Mouse (Mus musculus) intestine, postnatal 0 days (tissue): ENCODE measurements at regions not wholly inside any gene's neighbourhood (a gene's known extent, or its start where the extent isn't known, plus 50 kb on each side); places are given as distances from the start of the nearest gene placed in this dataset.
A peak's percentile ranks its signal among the peaks of the same experiment; 100 is the strongest.

ENCODE experiments used
- ATAC-seq: fragments of 200-750 bp; cut with Nextera tagmentation; 2 replicates; pipeline ENCODE4 v1.8.0; 2017; ENCODE audit warnings: mild to moderate bottlenecking, moderate TSS enrichment, moderate library complexity
- H3K27ac ChIP-seq: fragments of 300-500 bp; sonication (generic); 2 replicates; pipeline ENCODE4 v1.5.1; 2014; ENCODE audit warnings: mild to moderate bottlenecking, low read depth, low read length, moderate library complexity
- H3K27me3 ChIP-seq: fragments of 300-500 bp; sonication (generic); replicated peaks from 2 replicates; pipeline ENCODE4 v1.6.1; 2014; ENCODE audit warnings: low read length, mixed read lengths; ENCODE audit not compliant: control insufficient read depth, insufficient read depth
- H3K36me3 ChIP-seq: fragments of 300-500 bp; sonication (generic); 2 replicates; pipeline ENCODE4 v1.6.1; 2014; ENCODE audit warnings: mild to moderate bottlenecking, moderate library complexity; ENCODE audit not compliant: control insufficient read depth, insufficient read depth
- H3K4me1 ChIP-seq: fragments of 300-500 bp; sonication (generic); replicated peaks from 2 replicates; pipeline ENCODE4 v1.6.1; 2014; ENCODE audit warnings: antibody characterized with exemption, low read length, mixed read lengths; ENCODE audit not compliant: control insufficient read depth, insufficient read depth
- H3K4me2 ChIP-seq: fragments of 300-500 bp; sonication (generic); replicated peaks from 2 replicates; pipeline ENCODE4 v1.6.1; 2014; ENCODE audit warnings: low read depth, mild to moderate bottlenecking, moderate library complexity
- H3K4me3 ChIP-seq: fragments of 300-500 bp; sonication (generic); 2 replicates; pipeline ENCODE4 v1.5.1; 2014; ENCODE audit warnings: low read depth, low read length
- H3K9ac ChIP-seq: fragments of 300-500 bp; sonication (generic); 2 replicates; pipeline ENCODE4 v1.6.1; 2014; ENCODE audit warnings: mild to moderate bottlenecking, low read depth, low read length
- H3K9me3 ChIP-seq: fragments of 300-500 bp; sonication (generic); 2 replicates; pipeline ENCODE4 v1.6.1; 2016; ENCODE audit warnings: mixed run types; ENCODE audit not compliant: control insufficient read depth
- CTCF ChIP-seq: sonication (generic); IDR thresholded peaks from 2 replicates; pipeline ENCODE4 v1.5.1; 2016; ENCODE audit warnings: low read depth, mild to moderate bottlenecking, control low read depth, antibody characterized with exemption, moderate library complexity
- WGBS: fragments of 180-500 bp; shearing (Covaris S2); extraction: QIAGEN DNeasy Blood & Tissue Kit; methylation state at CpG from one replicate; pipeline ENCODE4 v1.1.7; 2014; 5-methylcytosine and 5-hydroxymethylcytosine counted together

DNA sequence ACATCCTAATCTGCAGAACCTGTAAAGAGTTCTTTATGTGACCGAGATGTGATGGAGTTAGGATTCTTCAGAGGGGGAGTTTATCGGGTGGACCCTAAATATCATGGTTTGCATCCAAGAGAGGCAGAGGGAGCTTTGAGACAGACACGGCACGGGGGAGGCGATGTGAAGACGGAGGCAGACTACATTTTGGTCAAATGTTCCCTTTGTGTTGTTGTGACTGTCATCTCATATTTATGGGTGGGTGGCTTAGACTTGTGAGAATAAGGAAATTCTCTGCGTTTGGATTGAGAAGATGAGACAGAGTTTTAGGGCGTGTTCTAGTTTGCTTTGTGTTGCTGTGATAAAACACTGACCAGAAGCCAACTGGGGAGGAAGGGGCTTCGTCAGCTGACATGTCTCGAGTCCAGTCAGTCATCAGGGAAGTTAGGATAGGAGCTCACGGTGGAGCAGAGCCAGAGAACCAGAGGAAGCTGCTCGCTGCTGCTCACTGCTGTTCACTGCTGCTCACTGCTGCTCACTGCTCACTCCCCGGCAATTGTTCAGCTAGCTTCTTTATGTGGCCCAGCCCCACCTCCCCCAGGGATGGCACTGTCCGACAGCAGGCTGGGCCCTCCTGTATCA, 259.0 kb upstream of the Cnr1 start:
- no peak overlapping the region for H3K9ac ChIP-seq
- H3K27ac ChIP-seq, result no peak overlapping the region
- H3K36me3 ChIP-seq, result no peaks in the 10 kb centered on the region
- ATAC-seq, result no peak
- TF ChIP-seq CTCF, result peak; percentile 8; the same call in 1 of the 2 replicates
- no peaks in the 10 kb centered on the region for H3K27me3 ChIP-seq
- H3K4me3 ChIP-seq, result no peak overlapping the region
- H3K4me1 ChIP-seq, result peaks cover 5% of the 10 kb centered on the region; the same call in 1 of the 2 replicates
- 70% methylated on average over 14 of the region's 14 CpGs for WGBS
- no peak overlapping the region for H3K4me2 ChIP-seq
- no peaks in the 10 kb centered on the region for H3K9me3 ChIP-seq

DNA sequence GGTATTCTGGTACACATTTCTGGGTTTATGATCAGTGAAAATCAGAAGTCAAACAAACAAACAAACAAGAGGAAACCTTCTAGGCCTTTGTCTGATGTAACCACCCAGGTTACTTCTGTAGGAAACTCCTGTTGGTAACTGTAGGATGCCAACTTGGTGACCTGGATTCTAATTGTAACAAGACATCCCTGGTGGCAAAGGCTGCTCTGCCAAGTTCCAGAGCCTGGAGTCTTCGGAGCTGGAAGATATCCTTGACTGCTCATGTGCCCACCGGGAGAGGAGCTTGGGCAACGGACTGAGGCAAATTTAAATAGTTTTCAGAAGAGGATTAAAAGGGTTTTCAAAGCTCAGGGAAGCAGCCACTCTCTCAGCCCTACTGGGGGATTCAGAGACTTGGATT, 256.0 kb upstream of the Cnr1 start:
- Histone ChIP-seq H3K36me3 (no peaks in the 10 kb centered on the region), H3K9me3 (no peaks in the 10 kb centered on the region), H3K4me1 (no peaks in the 10 kb centered on the region), H3K9ac (no peak overlapping the region), H3K27me3 (no peaks in the 10 kb centered on the region), H3K4me2 (no peak overlapping the region), H3K4me3 (no peak overlapping the region), H3K27ac (no peak overlapping the region)
- ATAC-seq, result no peak
- no peak for TF ChIP-seq CTCF
- 79% methylated on average over 3 of the region's 3 CpGs for WGBS

DNA sequence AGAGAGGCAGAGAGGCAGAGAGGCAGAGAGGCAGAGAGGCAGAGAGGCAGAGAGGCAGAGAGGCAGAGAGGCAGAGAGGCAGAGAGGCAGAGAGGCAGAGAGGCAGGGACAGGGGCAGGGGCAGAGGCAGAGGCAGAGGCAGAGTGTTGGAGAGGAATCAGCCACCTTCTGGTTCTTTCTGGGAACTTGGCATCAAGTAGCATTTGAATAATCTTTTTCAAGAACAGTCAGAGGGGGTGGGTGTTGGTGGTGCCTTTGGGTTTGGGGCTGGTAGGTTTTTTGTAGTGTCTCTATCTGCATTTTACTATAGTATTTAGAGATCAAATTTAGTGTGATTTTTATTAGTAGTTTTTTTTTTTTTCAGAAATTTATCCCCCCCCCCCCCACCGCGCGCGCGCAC, 249.3 kb upstream of the Cnr1 start:
- no peak overlapping the region for H3K4me2 ChIP-seq
- WGBS, result no CpG with 5 or more reads among the region's 5 CpGs
- H3K4me3 ChIP-seq, result no peak overlapping the region
- no peaks in the 10 kb centered on the region for H3K27me3 ChIP-seq
- H3K27ac ChIP-seq, result no peak overlapping the region
- no peaks in the 10 kb centered on the region for H3K4me1 ChIP-seq
- no peaks in the 10 kb centered on the region for H3K9me3 ChIP-seq
- no peak for TF ChIP-seq CTCF
- ATAC-seq, result no peak
- no peak overlapping the region for H3K9ac ChIP-seq
- no peaks in the 10 kb centered on the region for H3K36me3 ChIP-seq

DNA sequence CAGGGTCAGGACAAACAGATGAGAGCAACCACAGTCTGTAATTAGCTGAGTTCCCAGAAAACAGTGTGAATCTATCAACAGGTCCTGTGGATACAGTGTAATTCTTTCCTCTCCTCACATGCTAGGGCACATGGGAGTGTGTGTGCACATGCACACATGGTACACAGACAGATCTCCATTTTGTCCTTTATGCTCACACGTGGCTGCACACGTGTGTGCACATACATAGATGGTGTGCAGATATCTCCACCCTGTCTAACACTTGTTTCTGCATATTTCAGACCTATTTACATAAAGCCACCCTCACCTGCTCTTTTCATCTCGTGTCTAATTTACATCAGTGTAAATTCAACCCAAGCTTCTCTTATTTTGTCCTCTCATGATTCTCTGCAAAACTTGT, 245.0 kb upstream of the Cnr1 start:
- 75% methylated on average over 3 of the region's 3 CpGs for WGBS
- no peak for TF ChIP-seq CTCF
- H3K4me2 ChIP-seq, result no peak overlapping the region
- H3K27ac ChIP-seq, result no peak overlapping the region
- no peaks in the 10 kb centered on the region for H3K36me3 ChIP-seq
- no peaks in the 10 kb centered on the region for H3K4me1 ChIP-seq
- H3K9me3 ChIP-seq, result no peaks in the 10 kb centered on the region
- no peak overlapping the region for H3K9ac ChIP-seq
- H3K4me3 ChIP-seq, result no peak overlapping the region
- no peak for ATAC-seq
- H3K27me3 ChIP-seq, result no peaks in the 10 kb centered on the region

DNA sequence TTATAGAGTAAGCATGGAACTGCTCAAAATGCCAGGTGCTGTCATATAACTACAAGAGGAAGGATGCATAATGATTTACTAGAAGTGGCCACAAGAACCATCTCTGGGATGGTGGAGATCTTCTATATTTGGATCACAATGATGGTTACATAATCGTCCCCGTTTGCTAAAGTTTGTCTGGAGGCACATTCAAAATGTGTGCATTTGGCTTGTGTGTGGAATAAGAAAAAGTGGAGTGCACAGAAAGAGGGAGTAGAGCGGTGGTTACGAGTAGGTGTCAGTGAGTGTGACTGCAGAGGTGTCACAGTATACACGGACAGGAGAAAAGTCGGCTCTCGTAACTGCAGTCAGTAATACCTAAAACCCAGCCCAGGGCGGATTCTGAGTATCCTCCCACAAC, 238.3 kb upstream of the Cnr1 start:
- H3K36me3 ChIP-seq, result no peaks in the 10 kb centered on the region
- WGBS, result 87% methylated on average over 8 of the region's 8 CpGs

DNA sequence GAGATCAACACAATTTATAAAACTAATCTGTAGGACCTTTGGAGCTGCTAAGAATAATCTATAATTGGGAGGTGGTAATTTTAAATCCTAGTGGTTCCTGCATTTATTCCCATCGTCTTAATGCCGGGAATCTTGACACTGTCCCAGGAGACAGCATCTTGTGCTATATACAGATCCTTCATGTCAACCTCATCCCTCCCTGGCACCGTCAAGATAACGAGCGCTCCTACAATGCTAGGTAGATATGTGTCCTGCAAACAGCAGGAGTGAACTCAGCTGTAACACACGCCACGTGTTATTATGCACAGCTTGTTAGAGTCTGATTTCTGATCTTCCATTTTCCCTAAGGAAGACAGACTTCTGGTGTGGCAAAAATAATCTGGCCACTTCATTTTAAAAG, 237.0 kb upstream of the Cnr1 start:
- no peaks in the 10 kb centered on the region for H3K9me3 ChIP-seq
- H3K4me3 ChIP-seq, result no peak overlapping the region
- no peaks in the 10 kb centered on the region for H3K36me3 ChIP-seq
- no peak overlapping the region for H3K27ac ChIP-seq
- H3K27me3 ChIP-seq, result no peaks in the 10 kb centered on the region
- ATAC-seq, result no peak
- 80% methylated on average over 7 of the region's 7 CpGs for WGBS
- no peak overlapping the region for H3K4me2 ChIP-seq
- no peak for TF ChIP-seq CTCF
- H3K9ac ChIP-seq, result no peak overlapping the region
- no peaks in the 10 kb centered on the region for H3K4me1 ChIP-seq

More for the DNA sequence above, 238.3 kb upstream of the Cnr1 start:
- H3K4me2 ChIP-seq, result no peak overlapping the region
- TF ChIP-seq CTCF, result no peak
- no peak overlapping the region for H3K27ac ChIP-seq
- no peak for ATAC-seq
- no peaks in the 10 kb centered on the region for H3K9me3 ChIP-seq
- no peak overlapping the region for H3K9ac ChIP-seq
- no peaks in the 10 kb centered on the region for H3K4me1 ChIP-seq
- no peak overlapping the region for H3K4me3 ChIP-seq
- no peaks in the 10 kb centered on the region for H3K27me3 ChIP-seq

DNA sequence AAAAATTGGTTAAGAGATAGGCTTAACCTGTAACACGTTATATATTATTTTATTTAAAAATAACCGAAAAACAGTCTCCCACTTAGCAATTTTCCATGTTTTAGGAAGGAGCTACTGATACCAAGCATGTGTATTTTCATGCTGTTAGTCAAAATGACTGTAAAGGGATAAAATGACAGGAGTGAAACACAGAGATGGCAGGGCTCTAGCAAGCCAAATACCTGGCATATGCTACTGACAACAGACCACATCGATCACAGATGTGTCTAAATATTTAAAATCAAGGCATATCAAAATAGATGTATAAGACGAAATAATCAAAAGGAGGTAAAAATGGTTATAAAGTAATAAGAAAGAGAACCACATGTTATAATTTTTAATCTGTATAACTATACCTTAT, 231.0 kb upstream of the Cnr1 start:
- Histone ChIP-seq H3K36me3 (no peaks in the 10 kb centered on the region), H3K9ac (no peak overlapping the region), H3K9me3 (no peaks in the 10 kb centered on the region), H3K4me1 (no peaks in the 10 kb centered on the region), H3K4me3 (no peak overlapping the region), H3K4me2 (no peak overlapping the region), H3K27me3 (no peaks in the 10 kb centered on the region), H3K27ac (no peak overlapping the region)
- 87% methylated on average over 4 of the region's 4 CpGs for WGBS
- no peak for ATAC-seq
- no peak for TF ChIP-seq CTCF
